Mouse (Mus musculus): ENCODE data around the gene Filip1l. TPM values are rescaled to one million over a fixed set of nuclear protein-coding genes. Genes with fewer than 3 reads are reported as not detected.

Gene Filip1l
- total and polyA plus RNA-seq, 2 experiments from 2014 or later: 1.3 to 1.7 TPM

- H3K4me1 ChIP-seq (ENCODE audit: insufficient read depth): no peaks in the 10 kb centered on the region
- no peak overlapping the region for H3K9ac ChIP-seq
- no peak overlapping the region for H3K27ac ChIP-seq (ENCODE audit: low read depth, low read length)
- no peak overlapping the region for H3K4me2 ChIP-seq (ENCODE audit: low read depth)
- DNase-seq: no peak
- H3K9me3 ChIP-seq (ENCODE audit: low read length): no peaks in the 10 kb centered on the region
- ATAC-seq: no peak
- WGBS: 96% methylated on average over 1 of the region's 1 CpGs
- TF ChIP-seq CTCF (IDR thresholded peaks at IDR 0.05; ENCODE audit: low read depth): peak; percentile 28; the same call in 1 of the 2 replicates
- no peak overlapping the region for H3K4me3 ChIP-seq (ENCODE audit: low read depth, low read length)
- no peaks in the 10 kb centered on the region for H3K27me3 ChIP-seq (ENCODE audit: insufficient read depth, low read length)
- no peaks in the 10 kb centered on the region for H3K36me3 ChIP-seq (ENCODE audit: insufficient read depth)
Measured at GRCm38 (mm10) chr16:57577519-57577918, 224.6 kb downstream of the Filip1l start.

- DNase-seq (no peak), ATAC-seq (no peak)
- Histone ChIP-seq H3K36me3 (ENCODE audit: insufficient read depth) (no peaks in the 10 kb centered on the region), H3K4me1 (ENCODE audit: insufficient read depth) (no peaks in the 10 kb centered on the region), H3K4me2 (ENCODE audit: low read depth) (no peak overlapping the region), H3K27ac (ENCODE audit: low read depth, low read length) (no peak overlapping the region), H3K9me3 (ENCODE audit: low read length) (no peaks in the 10 kb centered on the region), H3K27me3 (ENCODE audit: insufficient read depth, low read length) (no peaks in the 10 kb centered on the region), H3K4me3 (ENCODE audit: low read depth, low read length) (no peak overlapping the region), H3K9ac (no peak overlapping the region)
- TF ChIP-seq CTCF (IDR thresholded peaks at IDR 0.05; ENCODE audit: low read depth): no peak
- WGBS: 66% methylated on average over 7 of the region's 7 CpGs
Measured at GRCm38 (mm10) chr16:57580041-57580440, 227.1 kb downstream of the Filip1l start.

GRCm38 (mm10) chr16:57582008-57582407, 229.1 kb downstream of the Filip1l start:
- Histone ChIP-seq H3K4me3 (ENCODE audit: low read depth, low read length) (no peak overlapping the region), H3K27ac (ENCODE audit: low read depth, low read length) (no peak overlapping the region), H3K4me2 (ENCODE audit: low read depth) (no peak overlapping the region), H3K4me1 (ENCODE audit: insufficient read depth) (no peaks in the 10 kb centered on the region), H3K9ac (no peak overlapping the region), H3K36me3 (ENCODE audit: insufficient read depth) (no peaks in the 10 kb centered on the region), H3K9me3 (ENCODE audit: low read length) (no peaks in the 10 kb centered on the region), H3K27me3 (ENCODE audit: insufficient read depth, low read length) (no peaks in the 10 kb centered on the region)
- ATAC-seq: no peak
- 74% methylated on average over 2 of the region's 2 CpGs for WGBS
- DNase-seq: no peak
- no peak for TF ChIP-seq CTCF (IDR thresholded peaks at IDR 0.05; ENCODE audit: low read depth)

GRCm38 (mm10) chr16:57585201-57585600, 232.3 kb downstream of the Filip1l start:
- H3K27me3 ChIP-seq (ENCODE audit: insufficient read depth, low read length): no peaks in the 10 kb centered on the region
- no peak for DNase-seq
- H3K36me3 ChIP-seq (ENCODE audit: insufficient read depth): no peaks in the 10 kb centered on the region
- no peak overlapping the region for H3K27ac ChIP-seq (ENCODE audit: low read depth, low read length)
- no peak for ATAC-seq
- no peak overlapping the region for H3K4me3 ChIP-seq (ENCODE audit: low read depth, low read length)
- no peak for TF ChIP-seq CTCF (IDR thresholded peaks at IDR 0.05; ENCODE audit: low read depth)
- no peak overlapping the region for H3K9ac ChIP-seq
- no peaks in the 10 kb centered on the region for H3K4me1 ChIP-seq (ENCODE audit: insufficient read depth)
- no peak overlapping the region for H3K4me2 ChIP-seq (ENCODE audit: low read depth)
- H3K9me3 ChIP-seq (ENCODE audit: low read length): no peaks in the 10 kb centered on the region
- 40% methylated on average over 3 of the region's 3 CpGs for WGBS

- H3K36me3 ChIP-seq (ENCODE audit: insufficient read depth): no peaks in the 10 kb centered on the region
- H3K4me2 ChIP-seq (ENCODE audit: low read depth): no peak overlapping the region
- peak; percentile 84 for TF ChIP-seq CTCF (IDR thresholded peaks at IDR 0.05; ENCODE audit: low read depth)
- DNase-seq (peak; percentile 82), ATAC-seq (peak; percentile 69)
- H3K9me3 ChIP-seq (ENCODE audit: low read length): no peaks in the 10 kb centered on the region
- H3K4me3 ChIP-seq (ENCODE audit: low read depth, low read length): no peak overlapping the region
- no peaks in the 10 kb centered on the region for H3K4me1 ChIP-seq (ENCODE audit: insufficient read depth)
- H3K9ac ChIP-seq: no peak overlapping the region
- H3K27me3 ChIP-seq (ENCODE audit: insufficient read depth, low read length): no peaks in the 10 kb centered on the region
- H3K27ac ChIP-seq (ENCODE audit: low read depth, low read length): no peak overlapping the region
- WGBS: 37% methylated on average over 7 of the region's 7 CpGs
Measured at GRCm38 (mm10) chr16:57593422-57594157, 240.7 kb downstream of the Filip1l start.

- TF ChIP-seq CTCF (IDR thresholded peaks at IDR 0.05; ENCODE audit: low read depth): no peak
- H3K4me3 ChIP-seq (ENCODE audit: low read depth, low read length): no peak overlapping the region
- WGBS: 95% methylated on average over 4 of the region's 4 CpGs
- DNase-seq: no peak
- H3K9ac ChIP-seq: no peak overlapping the region
- no peak overlapping the region for H3K4me2 ChIP-seq (ENCODE audit: low read depth)
- no peaks in the 10 kb centered on the region for H3K36me3 ChIP-seq (ENCODE audit: insufficient read depth)
- no peak overlapping the region for H3K27ac ChIP-seq (ENCODE audit: low read depth, low read length)
- no peaks in the 10 kb centered on the region for H3K9me3 ChIP-seq (ENCODE audit: low read length)
- no peak for ATAC-seq
- H3K4me1 ChIP-seq (ENCODE audit: insufficient read depth): no peaks in the 10 kb centered on the region
- no peaks in the 10 kb centered on the region for H3K27me3 ChIP-seq (ENCODE audit: insufficient read depth, low read length)
Measured at GRCm38 (mm10) chr16:57597295-57597957, 244.5 kb downstream of the Filip1l start.

GRCm38 (mm10) chr16:57601031-57601430, 248.1 kb downstream of the Filip1l start:
- DNase-seq (no peak), ATAC-seq (no peak)
- Histone ChIP-seq H3K27me3 (ENCODE audit: insufficient read depth, low read length) (no peaks in the 10 kb centered on the region), H3K9ac (no peak overlapping the region), H3K4me2 (ENCODE audit: low read depth) (no peak overlapping the region), H3K27ac (ENCODE audit: low read depth, low read length) (no peak overlapping the region), H3K4me3 (ENCODE audit: low read depth, low read length) (no peak overlapping the region), H3K4me1 (ENCODE audit: insufficient read depth) (no peaks in the 10 kb centered on the region), H3K36me3 (ENCODE audit: insufficient read depth) (no peaks in the 10 kb centered on the region), H3K9me3 (ENCODE audit: low read length) (no peaks in the 10 kb centered on the region)
- TF ChIP-seq CTCF (IDR thresholded peaks at IDR 0.05; ENCODE audit: low read depth): no peak
